Mouse (Mus musculus): ENCODE data around the gene Nectin1. TPM values are rescaled to one million over a fixed set of nuclear protein-coding genes. Genes with fewer than 3 reads are reported as not detected.

The Nectin1 gene
- total and polyA plus RNA-seq, 2 experiments: 4.0 to 38.6 TPM

- Histone ChIP-seq H3K36me3 (ENCODE audit: control insufficient read depth, insufficient read depth, low read length) (no peaks in the 10 kb centered on the region), H3K4me3 (ENCODE audit: insufficient read depth, low read depth, low read length) (no peak overlapping the region), H3K27ac (replicated peaks; ENCODE audit: insufficient read depth, low read depth, low read length) (no peak overlapping the region), H3K9ac (ENCODE audit: low read depth, low read length) (no peak overlapping the region), H3K4me1 (ENCODE audit: control insufficient read depth, insufficient read depth, low read length) (peaks cover 2% of the 10 kb centered on the region), H3K79me2 (ENCODE audit: control insufficient read depth, insufficient read depth, low read length) (peaks cover 50% of the 10 kb centered on the region; the same call in 1 of the 2 replicates), H3K27me3 (ENCODE audit: control insufficient read depth, insufficient read depth, low read length) (no peaks in the 10 kb centered on the region)
- 77% methylated on average over 4 of the region's 4 CpGs for WGBS
- TF ChIP-seq CTCF (IDR thresholded peaks at IDR 0.05; ENCODE audit: low read depth, low read length): no peak
- no peak for TF ChIP-seq POLR2A (IDR thresholded peaks at IDR 0.05; ENCODE audit: extremely low read depth, insufficient read depth, low read length)
- no peak for DNase-seq (ENCODE audit: extremely low read depth, low read depth, low spot score)
These were observed 26.2 kb downstream of the Nectin1 start for GRCm38 (mm10) chr9:43769940-43770339.

- no peak overlapping the region for H3K27ac ChIP-seq (replicated peaks; ENCODE audit: insufficient read depth, low read depth, low read length)
- DNase-seq (ENCODE audit: extremely low read depth, low read depth, low spot score): no peak
- no peaks in the 10 kb centered on the region for H3K36me3 ChIP-seq (ENCODE audit: control insufficient read depth, insufficient read depth, low read length)
- TF ChIP-seq POLR2A (IDR thresholded peaks at IDR 0.05; ENCODE audit: extremely low read depth, insufficient read depth, low read length) (no peak), CTCF (IDR thresholded peaks at IDR 0.05; ENCODE audit: low read depth, low read length) (no peak)
- peaks cover 5% of the 10 kb centered on the region for H3K4me1 ChIP-seq (ENCODE audit: control insufficient read depth, insufficient read depth, low read length)
- 88% methylated on average over 1 of the region's 1 CpGs for WGBS
- H3K4me3 ChIP-seq (ENCODE audit: insufficient read depth, low read depth, low read length): no peak overlapping the region
- no peak overlapping the region for H3K9ac ChIP-seq (ENCODE audit: low read depth, low read length)
- no peaks in the 10 kb centered on the region for H3K27me3 ChIP-seq (ENCODE audit: control insufficient read depth, insufficient read depth, low read length)
- peaks cover 46% of the 10 kb centered on the region; the same call in 1 of the 2 replicates for H3K79me2 ChIP-seq (ENCODE audit: control insufficient read depth, insufficient read depth, low read length)
These were observed 27.3 kb downstream of the Nectin1 start for GRCm38 (mm10) chr9:43771041-43771440.

DNA sequence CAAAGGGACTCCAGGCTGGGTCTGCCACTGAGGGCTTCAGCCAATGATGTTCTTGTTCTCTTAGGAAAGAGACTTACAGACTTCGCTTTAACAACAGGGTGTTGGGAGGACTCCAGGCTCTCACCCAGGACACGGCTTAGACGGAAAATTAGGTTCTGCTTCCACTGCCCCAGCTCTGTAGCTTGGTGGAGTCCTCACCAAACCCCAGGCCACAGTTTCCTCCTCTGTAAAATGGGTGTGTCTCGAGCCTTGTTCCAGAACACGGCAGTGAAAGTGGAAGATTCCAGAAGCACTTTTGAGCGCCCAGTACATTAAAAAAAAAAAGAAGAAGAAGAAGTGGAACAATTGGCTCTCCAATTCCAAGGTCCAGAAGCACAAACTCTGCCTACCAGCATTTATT lies 28.7 kb downstream of the Nectin1 start:
- TF ChIP-seq CTCF (IDR thresholded peaks at IDR 0.05; ENCODE audit: low read depth, low read length) (no peak), POLR2A (IDR thresholded peaks at IDR 0.05; ENCODE audit: extremely low read depth, insufficient read depth, low read length) (no peak)
- DNase-seq (ENCODE audit: extremely low read depth, low read depth, low spot score): no peak
- Histone ChIP-seq H3K36me3 (ENCODE audit: control insufficient read depth, insufficient read depth, low read length) (no peaks in the 10 kb centered on the region), H3K27ac (replicated peaks; ENCODE audit: insufficient read depth, low read depth, low read length) (no peak overlapping the region), H3K79me2 (ENCODE audit: control insufficient read depth, insufficient read depth, low read length) (peaks cover 44% of the 10 kb centered on the region; the same call in 1 of the 2 replicates), H3K27me3 (ENCODE audit: control insufficient read depth, insufficient read depth, low read length) (no peaks in the 10 kb centered on the region), H3K4me3 (ENCODE audit: insufficient read depth, low read depth, low read length) (no peak overlapping the region), H3K4me1 (ENCODE audit: control insufficient read depth, insufficient read depth, low read length) (peaks cover 14% of the 10 kb centered on the region), H3K9ac (ENCODE audit: low read depth, low read length) (no peak overlapping the region)
- 84% methylated on average over 6 of the region's 6 CpGs for WGBS

- no peak overlapping the region for H3K9ac ChIP-seq (ENCODE audit: low read depth, low read length)
- no peak overlapping the region for H3K27ac ChIP-seq (replicated peaks; ENCODE audit: insufficient read depth, low read depth, low read length)
- no peak for DNase-seq (ENCODE audit: extremely low read depth, low read depth, low spot score)
- H3K27me3 ChIP-seq (ENCODE audit: control insufficient read depth, insufficient read depth, low read length): no peaks in the 10 kb centered on the region
- TF ChIP-seq CTCF (IDR thresholded peaks at IDR 0.05; ENCODE audit: low read depth, low read length) (no peak), POLR2A (IDR thresholded peaks at IDR 0.05; ENCODE audit: extremely low read depth, insufficient read depth, low read length) (no peak)
- H3K79me2 ChIP-seq (ENCODE audit: control insufficient read depth, insufficient read depth, low read length): peaks cover 43% of the 10 kb centered on the region; the same call in 1 of the 2 replicates
- H3K4me1 ChIP-seq (ENCODE audit: control insufficient read depth, insufficient read depth, low read length): peaks cover 15% of the 10 kb centered on the region
- H3K36me3 ChIP-seq (ENCODE audit: control insufficient read depth, insufficient read depth, low read length): no peaks in the 10 kb centered on the region
- no peak overlapping the region for H3K4me3 ChIP-seq (ENCODE audit: insufficient read depth, low read depth, low read length)
- 96% methylated on average over 2 of the region's 2 CpGs for WGBS
These were observed 29.7 kb downstream of the Nectin1 start for GRCm38 (mm10) chr9:43773521-43773920.

- Histone ChIP-seq H3K27me3 (ENCODE audit: control insufficient read depth, insufficient read depth, low read length) (no peaks in the 10 kb centered on the region), H3K27ac (replicated peaks; ENCODE audit: insufficient read depth, low read depth, low read length) (no peak overlapping the region), H3K79me2 (ENCODE audit: control insufficient read depth, insufficient read depth, low read length) (peaks cover 41% of the 10 kb centered on the region; the same call in 1 of the 2 replicates), H3K9ac (ENCODE audit: low read depth, low read length) (no peak overlapping the region), H3K4me1 (ENCODE audit: control insufficient read depth, insufficient read depth, low read length) (peaks cover 15% of the 10 kb centered on the region), H3K4me3 (ENCODE audit: insufficient read depth, low read depth, low read length) (no peak overlapping the region), H3K36me3 (ENCODE audit: control insufficient read depth, insufficient read depth, low read length) (no peaks in the 10 kb centered on the region)
- WGBS: 90% methylated on average over 5 of the region's 5 CpGs
- DNase-seq (ENCODE audit: extremely low read depth, low read depth, low spot score): no peak
- no peak for TF ChIP-seq POLR2A (IDR thresholded peaks at IDR 0.05; ENCODE audit: extremely low read depth, insufficient read depth, low read length)
- TF ChIP-seq CTCF (IDR thresholded peaks at IDR 0.05; ENCODE audit: low read depth, low read length): no peak
These were observed 30.6 kb downstream of the Nectin1 start for GRCm38 (mm10) chr9:43774427-43774826.

GRCm38 (mm10) chr9:43776231-43776630 lies 32.4 kb downstream of the Nectin1 start:
- DNase-seq (ENCODE audit: extremely low read depth, low read depth, low spot score): no peak
- TF ChIP-seq CTCF (IDR thresholded peaks at IDR 0.05; ENCODE audit: low read depth, low read length) (no peak), POLR2A (IDR thresholded peaks at IDR 0.05; ENCODE audit: extremely low read depth, insufficient read depth, low read length) (no peak)
- WGBS: 89% methylated on average over 3 of the region's 3 CpGs

More at GRCm38 (mm10) chr9:43776231-43776630, 32.4 kb downstream of the Nectin1 start:
- Histone ChIP-seq H3K27ac (replicated peaks; ENCODE audit: insufficient read depth, low read depth, low read length) (no peak overlapping the region), H3K4me1 (ENCODE audit: control insufficient read depth, insufficient read depth, low read length) (peaks cover 15% of the 10 kb centered on the region), H3K4me3 (ENCODE audit: insufficient read depth, low read depth, low read length) (no peak overlapping the region), H3K79me2 (ENCODE audit: control insufficient read depth, insufficient read depth, low read length) (peaks cover 38% of the 10 kb centered on the region), H3K36me3 (ENCODE audit: control insufficient read depth, insufficient read depth, low read length) (no peaks in the 10 kb centered on the region), H3K27me3 (ENCODE audit: control insufficient read depth, insufficient read depth, low read length) (no peaks in the 10 kb centered on the region), H3K9ac (ENCODE audit: low read depth, low read length) (no peak overlapping the region)

Measured in liver, adult 2 months (tissue).